Mouse (Mus musculus): ENCODE data around the gene Gpx2. TPM values are rescaled to one million over a fixed set of nuclear protein-coding genes. Genes with fewer than 3 reads are reported as not detected.
A peak's percentile ranks its signal among the peaks of the same experiment; 100 is the strongest.

Gene Gpx2
- polyA plus RNA-seq, 1 experiment from 2014 or later = 0.11 TPM

GRCm38 (mm10) chr12:76813543-76813942 is 18.2 kb upstream of the Gpx2 start:
- WGBS = 79% methylated on average over 10 of the region's 10 CpGs
- no peak for ATAC-seq
- peaks cover 11% of the 10 kb centered on the region for H3K4me1 ChIP-seq (ENCODE audit: control insufficient read depth, insufficient read depth, low read length)
- no peak overlapping the region for H3K27ac ChIP-seq (ENCODE audit: low read length)
- no peaks in the 10 kb centered on the region for H3K27me3 ChIP-seq (ENCODE audit: control insufficient read depth, insufficient read depth, low read depth, low read length)
- no peak overlapping the region for H3K4me3 ChIP-seq (ENCODE audit: low read depth, low read length)
- H3K9me3 ChIP-seq (replicated peaks; ENCODE audit: control insufficient read depth, low read length, poor library complexity, severe bottlenecking) = no peaks in the 10 kb centered on the region
- H3K9ac ChIP-seq (ENCODE audit: low read depth, low read length) = no peak overlapping the region
- H3K36me3 ChIP-seq (ENCODE audit: control insufficient read depth, insufficient read depth, low read length) = no peaks in the 10 kb centered on the region
- H3K4me2 ChIP-seq (ENCODE audit: low read length) = no peak overlapping the region

- Histone ChIP-seq H3K4me2 (ENCODE audit: low read length) (no peak overlapping the region), H3K27me3 (ENCODE audit: control insufficient read depth, insufficient read depth, low read depth, low read length) (no peaks in the 10 kb centered on the region), H3K4me1 (ENCODE audit: control insufficient read depth, insufficient read depth, low read length) (no peaks in the 10 kb centered on the region), H3K9ac (ENCODE audit: low read depth, low read length) (no peak overlapping the region), H3K36me3 (ENCODE audit: control insufficient read depth, insufficient read depth, low read length) (no peaks in the 10 kb centered on the region), H3K9me3 (replicated peaks; ENCODE audit: control insufficient read depth, low read length, poor library complexity, severe bottlenecking) (no peaks in the 10 kb centered on the region), H3K27ac (ENCODE audit: low read length) (no peak overlapping the region), H3K4me3 (ENCODE audit: low read depth, low read length) (no peak overlapping the region)
- no peak for ATAC-seq
- 90% methylated on average over 4 of the region's 4 CpGs for WGBS
These were observed 15.7 kb upstream of the Gpx2 start for GRCm38 (mm10) chr12:76811006-76811405.

- Histone ChIP-seq H3K36me3 (ENCODE audit: control insufficient read depth, insufficient read depth, low read length) (no peaks in the 10 kb centered on the region), H3K4me3 (ENCODE audit: low read depth, low read length) (no peak overlapping the region), H3K4me2 (ENCODE audit: low read length) (no peak overlapping the region), H3K27ac (ENCODE audit: low read length) (no peak overlapping the region), H3K27me3 (ENCODE audit: control insufficient read depth, insufficient read depth, low read depth, low read length) (no peaks in the 10 kb centered on the region), H3K4me1 (ENCODE audit: control insufficient read depth, insufficient read depth, low read length) (no peaks in the 10 kb centered on the region), H3K9me3 (replicated peaks; ENCODE audit: control insufficient read depth, low read length, poor library complexity, severe bottlenecking) (no peaks in the 10 kb centered on the region), H3K9ac (ENCODE audit: low read depth, low read length) (no peak overlapping the region)
- 94% methylated on average over 5 of the region's 5 CpGs for WGBS
- ATAC-seq = no peak
These were observed 15.1 kb upstream of the Gpx2 start for GRCm38 (mm10) chr12:76810491-76810890.

GRCm38 (mm10) chr12:76807796-76808195 is 12.4 kb upstream of the Gpx2 start:
- Histone ChIP-seq H3K36me3 (ENCODE audit: control insufficient read depth, insufficient read depth, low read length) (no peaks in the 10 kb centered on the region), H3K4me1 (ENCODE audit: control insufficient read depth, insufficient read depth, low read length) (no peaks in the 10 kb centered on the region), H3K9me3 (replicated peaks; ENCODE audit: control insufficient read depth, low read length, poor library complexity, severe bottlenecking) (no peaks in the 10 kb centered on the region), H3K27ac (ENCODE audit: low read length) (no peak overlapping the region), H3K4me3 (ENCODE audit: low read depth, low read length) (no peak overlapping the region), H3K27me3 (ENCODE audit: control insufficient read depth, insufficient read depth, low read depth, low read length) (no peaks in the 10 kb centered on the region), H3K9ac (ENCODE audit: low read depth, low read length) (no peak overlapping the region), H3K4me2 (ENCODE audit: low read length) (no peak overlapping the region)
- ATAC-seq = no peak
- WGBS = 87% methylated on average over 10 of the region's 10 CpGs

- Histone ChIP-seq H3K36me3 (ENCODE audit: control insufficient read depth, insufficient read depth, low read length) (peaks cover 2% of the 10 kb centered on the region), H3K4me3 (ENCODE audit: low read depth, low read length) (no peak overlapping the region), H3K27ac (ENCODE audit: low read length) (no peak overlapping the region), H3K27me3 (ENCODE audit: control insufficient read depth, insufficient read depth, low read depth, low read length) (no peaks in the 10 kb centered on the region), H3K4me2 (ENCODE audit: low read length) (no peak overlapping the region), H3K9ac (ENCODE audit: low read depth, low read length) (no peak overlapping the region), H3K4me1 (ENCODE audit: control insufficient read depth, insufficient read depth, low read length) (no peaks in the 10 kb centered on the region), H3K9me3 (replicated peaks; ENCODE audit: control insufficient read depth, low read length, poor library complexity, severe bottlenecking) (no peaks in the 10 kb centered on the region)
- 86% methylated on average over 10 of the region's 10 CpGs for WGBS
- no peak for ATAC-seq
These were observed 9.9 kb upstream of the Gpx2 start for GRCm38 (mm10) chr12:76805056-76805811.

GRCm38 (mm10) chr12:76803700-76804252 is 8.4 kb upstream of the Gpx2 start:
- Histone ChIP-seq H3K9me3 (replicated peaks; ENCODE audit: control insufficient read depth, low read length, poor library complexity, severe bottlenecking) (no peaks in the 10 kb centered on the region), H3K4me2 (ENCODE audit: low read length) (no peak overlapping the region), H3K36me3 (ENCODE audit: control insufficient read depth, insufficient read depth, low read length) (peaks cover 2% of the 10 kb centered on the region), H3K27me3 (ENCODE audit: control insufficient read depth, insufficient read depth, low read depth, low read length) (no peaks in the 10 kb centered on the region), H3K27ac (ENCODE audit: low read length) (no peak overlapping the region), H3K9ac (ENCODE audit: low read depth, low read length) (no peak overlapping the region), H3K4me3 (ENCODE audit: low read depth, low read length) (no peak overlapping the region), H3K4me1 (ENCODE audit: control insufficient read depth, insufficient read depth, low read length) (no peaks in the 10 kb centered on the region)
- 55% methylated on average over 7 of the region's 7 CpGs for whole genome bisulfite sequencing
- peak; percentile 42 for ATAC-seq

- H3K36me3 ChIP-seq (ENCODE audit: control insufficient read depth, insufficient read depth, low read length) = peaks cover 2% of the 10 kb centered on the region
- WGBS = 92% methylated on average over 10 of the region's 10 CpGs
- no peak overlapping the region for H3K4me3 ChIP-seq (ENCODE audit: low read depth, low read length)
- H3K27ac ChIP-seq (ENCODE audit: low read length) = no peak overlapping the region
- H3K9ac ChIP-seq (ENCODE audit: low read depth, low read length) = no peak overlapping the region
- ATAC-seq = no peak
- H3K4me2 ChIP-seq (ENCODE audit: low read length) = no peak overlapping the region
- no peaks in the 10 kb centered on the region for H3K4me1 ChIP-seq (ENCODE audit: control insufficient read depth, insufficient read depth, low read length)
- H3K27me3 ChIP-seq (ENCODE audit: control insufficient read depth, insufficient read depth, low read depth, low read length) = no peaks in the 10 kb centered on the region
- H3K9me3 ChIP-seq (replicated peaks; ENCODE audit: control insufficient read depth, low read length, poor library complexity, severe bottlenecking) = no peaks in the 10 kb centered on the region
These were observed 7.7 kb upstream of the Gpx2 start for GRCm38 (mm10) chr12:76803028-76803427.

GRCm38 (mm10) chr12:76798008-76798720 is 2.8 kb upstream of the Gpx2 start:
- H3K27me3 ChIP-seq (ENCODE audit: control insufficient read depth, insufficient read depth, low read depth, low read length) = no peaks in the 10 kb centered on the region; the same call in 1 of the 2 replicates
- no peak overlapping the region for H3K27ac ChIP-seq (ENCODE audit: low read length)
- H3K36me3 ChIP-seq (ENCODE audit: control insufficient read depth, insufficient read depth, low read length) = peaks cover 2% of the 10 kb centered on the region
- WGBS = 46% methylated on average over 5 of the region's 5 CpGs
- no peak overlapping the region for H3K4me3 ChIP-seq (ENCODE audit: low read depth, low read length)
- ATAC-seq = no peak
- H3K9me3 ChIP-seq (replicated peaks; ENCODE audit: control insufficient read depth, low read length, poor library complexity, severe bottlenecking) = no peaks in the 10 kb centered on the region
- no peak overlapping the region for H3K9ac ChIP-seq (ENCODE audit: low read depth, low read length)
- H3K4me1 ChIP-seq (ENCODE audit: control insufficient read depth, insufficient read depth, low read length) = no peaks in the 10 kb centered on the region
- H3K4me2 ChIP-seq (ENCODE audit: low read length) = no peak overlapping the region

Measured in midbrain, embryonic 16.5 days (tissue).